Mouse (Mus musculus) limb, embryonic 12.5 days (tissue): ENCODE measurements around the gene Rps18. TPM values are rescaled to one million over a fixed set of nuclear protein-coding genes. Genes with fewer than 3 reads are reported as not detected.
A peak's percentile ranks its signal among the peaks of the same experiment; 100 is the strongest.
"Not testable (repeated sequence)": the region's sequence is repeated elsewhere in the genome, so short reads cannot be mapped to it uniquely, and the experiment has no call there.

ENCODE experiments used
- ATAC-seq: fragments of 200-750 bp; cut with Nextera tagmentation; 2 replicates; pipeline ENCODE4 v1.8.0; 2017; ENCODE audit warnings: low read depth, moderate TSS enrichment; ENCODE audit not compliant: insufficient number of reproducible peaks, insufficient read depth, low FRiP score, low TSS enrichment
- H3K27ac ChIP-seq: fragments of 300-500 bp; sonication (generic); 2 replicates; pipeline ENCODE4 v1.5.1; 2016; ENCODE audit warnings: mild to moderate bottlenecking, moderate library complexity
- H3K27me3 ChIP-seq: fragments of 300-500 bp; sonication (generic); 2 replicates; pipeline ENCODE4 v1.6.1; 2016; ENCODE audit warnings: mild to moderate bottlenecking, moderate library complexity
- H3K36me3 ChIP-seq: fragments of 300-500 bp; sonication (generic); 2 replicates; pipeline ENCODE4 v1.6.1; 2016; ENCODE audit warnings: mild to moderate bottlenecking, moderate library complexity
- H3K4me1 ChIP-seq: fragments of 300-500 bp; sonication (generic); replicated peaks from 2 replicates; pipeline ENCODE4 v1.6.1; 2016
- H3K4me2 ChIP-seq: fragments of 300-500 bp; sonication (generic); 2 replicates; pipeline ENCODE4 v1.6.1; 2016; ENCODE audit warnings: mild to moderate bottlenecking, moderate library complexity
- H3K4me3 ChIP-seq: fragments of 300-500 bp; sonication (generic); replicated peaks from 2 replicates; pipeline ENCODE4 v1.5.1; 2016; ENCODE audit warnings: mild to moderate bottlenecking
- H3K9ac ChIP-seq: fragments of 300-500 bp; sonication (generic); replicated peaks from 2 replicates; pipeline ENCODE4 v1.6.1; 2016; ENCODE audit warnings: mild to moderate bottlenecking, moderate library complexity
- H3K9me3 ChIP-seq: fragments of 300-500 bp; sonication (generic); 2 replicates; pipeline ENCODE4 v1.6.1; 2016; ENCODE audit warnings: mild to moderate bottlenecking, moderate library complexity
- WGBS: fragments of 180-500 bp; shearing (Covaris S2); methylation state at CpG from one replicate; pipeline ENCODE4 v1.1.7; 2016; 5-methylcytosine and 5-hydroxymethylcytosine counted together
- polyA plus RNA-seq: library from polyadenylated mRNA; unstranded; fragments of >200 nt; fragmentation: Nextera tagmentation; extraction: Ambion mirVana; gene quantifications from 2 replicates; pipeline ENCODE4 v1.2.1, GENCODE M21; 2016

The Rps18 gene
- polyA plus RNA-seq = 1,388 and 1,510 TPM in 2 replicates

DNA sequence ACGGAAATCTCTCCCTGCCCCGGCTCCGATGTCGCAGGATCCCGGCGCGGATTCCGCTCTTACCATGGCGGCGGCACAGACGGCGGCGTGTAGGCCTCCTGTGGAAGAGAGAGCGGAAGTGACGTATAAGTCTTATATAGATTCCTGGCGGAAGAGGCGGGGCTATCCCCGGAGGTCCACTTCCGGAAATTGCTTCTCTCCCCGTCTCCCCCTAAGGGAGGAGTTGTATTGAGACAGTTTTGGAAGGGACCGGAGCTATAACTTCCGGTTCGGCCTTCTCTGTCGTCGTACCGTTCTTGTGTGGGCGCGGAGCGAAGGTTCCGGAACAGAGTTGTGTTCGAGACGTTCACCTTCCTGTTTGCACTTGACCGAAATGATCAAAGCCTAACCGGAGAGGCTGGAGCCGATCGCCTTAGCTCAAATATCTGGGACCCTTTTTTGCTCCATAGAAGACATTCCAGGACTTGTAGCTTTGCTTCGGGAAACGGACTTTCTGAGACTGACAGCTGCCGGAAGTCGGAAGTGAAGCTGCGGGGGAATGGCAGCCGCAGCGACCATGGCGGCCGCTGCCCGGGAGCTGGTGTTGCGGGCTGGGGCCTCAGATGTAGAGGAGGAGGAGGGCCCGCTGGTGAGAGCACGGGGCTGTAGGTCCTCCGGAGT is at the start of gene Rps18, which contains the start of gene Vps52:
Gene Rps18 (minus strand): TSS at position 447 of the 660 bp plus-strand sequence.
Gene Vps52 (plus strand): TSS at position 258 of the 660 bp plus-strand sequence.
- Histone ChIP-seq H3K4me3 (peak within 1 kb of the TSS; percentile 95), H3K4me2 (peak within 1 kb of the TSS; percentile 99), H3K4me1 (peaks cover 57% of the 10 kb centered on the region), H3K9me3 (no peaks in the 10 kb centered on the region), H3K36me3 (peaks cover 56% of the 10 kb centered on the region), H3K27ac (peak within 1 kb of the TSS; percentile 95), H3K27me3 (no peaks in the 10 kb centered on the region), H3K9ac (peak within 1 kb of the TSS; percentile 98)
- ATAC-seq = peak; percentile 73
- under 1% methylated on average over 50 of the region's 50 CpGs for WGBS

DNA sequence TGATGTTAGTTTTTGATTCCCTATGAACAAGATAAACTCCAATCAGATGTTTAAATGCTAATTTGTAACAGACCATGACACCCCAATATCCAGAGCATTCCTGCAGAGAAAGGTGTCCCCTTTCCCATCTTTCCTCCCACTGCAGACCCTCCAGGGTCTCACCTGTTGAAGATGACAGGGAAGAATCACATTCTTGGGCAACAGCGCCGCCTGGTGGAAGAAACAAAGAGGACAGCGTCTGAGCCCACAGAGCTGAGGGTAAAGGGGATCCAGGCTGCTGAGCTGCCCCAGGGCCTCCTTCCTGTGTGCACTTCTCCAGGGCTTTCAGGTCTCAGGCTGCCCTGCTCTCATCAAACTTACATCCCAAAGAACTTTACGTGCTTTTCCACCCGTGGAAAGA is 47.6 kb upstream of the Rps18 start:
- Histone ChIP-seq H3K4me2 (no peak overlapping the region), H3K4me3 (no peak overlapping the region), H3K9ac (no peak overlapping the region), H3K36me3 (no peaks in the 10 kb centered on the region), H3K27ac (no peak overlapping the region), H3K9me3 (no peaks in the 10 kb centered on the region), H3K27me3 (peaks cover 52% of the 10 kb centered on the region), H3K4me1 (peaks cover 8% of the 10 kb centered on the region; the same call in 1 of the 2 replicates)
- WGBS = 7% methylated on average over 5 of the region's 5 CpGs
- ATAC-seq = no peak

DNA sequence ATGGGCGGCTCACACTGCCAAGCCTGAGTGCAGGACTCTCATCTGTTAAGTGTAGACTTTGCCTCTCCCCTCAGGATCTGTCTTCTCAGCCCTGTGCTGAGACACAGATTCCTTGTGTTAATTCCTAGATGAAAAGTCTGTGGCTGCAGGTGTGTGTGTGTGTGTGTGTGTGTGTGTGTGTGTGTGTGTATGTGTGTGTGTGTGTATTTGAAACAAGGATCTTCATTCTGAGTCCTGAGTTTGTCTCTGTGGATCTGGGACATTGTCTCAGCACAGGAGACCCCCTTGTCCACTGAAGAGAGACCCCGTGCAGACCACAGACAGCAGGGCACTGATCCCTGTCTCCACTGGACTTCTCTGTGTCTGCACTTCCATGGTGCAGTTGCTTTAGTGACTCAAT is 45.0 kb upstream of the Rps18 start:
- not testable (repeated sequence) for H3K4me1 ChIP-seq, H3K36me3 ChIP-seq, H3K27ac ChIP-seq, H3K9ac ChIP-seq, ATAC-seq, H3K9me3 ChIP-seq, H3K4me2 ChIP-seq
- Histone ChIP-seq H3K4me3 (0 out of 2 replicates have a peak overlapping the region, but pooled peaks have one; percentile 50), H3K27me3 (peaks cover 71% of the 10 kb centered on the region)
- 54% methylated on average over 2 of the region's 2 CpGs for WGBS

DNA sequence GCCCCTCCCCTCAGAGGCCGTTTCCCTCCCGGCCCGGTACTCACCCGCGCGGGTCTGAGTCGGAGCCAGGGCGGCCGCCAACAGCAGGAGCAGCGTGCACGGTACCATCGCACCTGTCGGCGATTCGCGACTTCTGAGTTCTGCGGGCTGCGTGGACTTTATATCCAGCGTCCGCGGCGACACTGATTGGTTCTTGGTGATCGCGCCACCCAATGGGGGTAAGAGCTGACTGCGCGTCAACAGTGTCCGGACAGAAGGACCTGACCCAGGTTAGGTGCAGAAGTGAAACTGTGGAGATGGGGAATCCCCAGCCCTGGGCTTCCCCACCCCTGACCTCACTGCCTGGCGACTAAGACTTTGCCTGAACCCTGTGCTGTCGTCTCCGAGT is 44.3 kb upstream of the Rps18 start, which contains the start of gene H2-K1:
Gene H2-K1 (minus strand): TSS at position 198 of the 388 bp plus-strand sequence.
- Histone ChIP-seq H3K27ac (no peak within 1 kb of the TSS), H3K4me2 (peak within 1 kb of the TSS; percentile 88), H3K36me3 (no peaks in the 10 kb centered on the region), H3K4me1 (peaks cover 8% of the 10 kb centered on the region; the same call in 1 of the 2 replicates), H3K9me3 (no peaks in the 10 kb centered on the region), H3K9ac (peak within 1 kb of the TSS; percentile 60), H3K27me3 (peaks cover 72% of the 10 kb centered on the region), H3K4me3 (peak within 1 kb of the TSS; percentile 50)
- peak; percentile 47; the same call in 1 of the 2 replicates for ATAC-seq
- under 1% methylated on average over 30 of the region's 30 CpGs for WGBS

DNA sequence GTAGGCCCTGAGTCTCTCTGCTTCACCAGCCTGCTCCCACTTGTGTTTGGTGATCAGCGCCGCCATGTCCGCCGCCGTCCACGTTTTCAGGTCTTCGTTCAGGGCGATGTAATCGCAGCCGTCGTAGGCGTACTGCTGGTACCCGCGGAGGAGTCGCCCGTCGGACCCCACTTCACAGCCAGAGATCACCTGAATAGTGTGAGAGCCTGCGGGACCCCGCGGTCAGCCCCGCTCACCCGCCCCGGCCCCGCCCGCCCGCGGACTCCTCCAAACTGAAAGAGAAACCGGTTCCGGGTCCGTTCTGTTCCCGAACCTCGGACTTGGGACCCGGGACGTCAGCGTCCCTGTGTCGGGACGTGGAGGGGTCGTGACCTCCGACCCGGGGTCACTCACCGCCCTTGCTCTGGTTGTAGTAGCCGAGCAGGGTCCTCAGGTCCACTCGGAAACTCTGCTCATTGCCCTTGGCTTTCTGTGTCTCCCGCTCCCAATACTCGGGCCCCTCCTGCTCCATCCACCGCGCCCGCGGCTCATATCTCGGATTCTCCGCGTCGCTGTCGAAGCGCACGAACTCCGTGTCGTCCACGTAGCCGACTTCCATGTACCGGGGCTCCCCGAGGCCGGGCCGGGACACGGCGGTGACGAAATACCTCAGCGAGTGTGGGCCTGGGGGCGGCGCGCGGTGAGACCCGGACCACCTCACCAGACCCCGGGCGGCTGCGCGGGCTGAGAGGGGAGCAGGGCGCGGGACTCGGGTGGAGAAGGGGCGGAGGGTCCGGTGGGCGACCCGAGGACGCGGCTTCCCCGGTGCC is 43.7 kb upstream of the Rps18 start:
- Histone ChIP-seq H3K9ac (peak overlapping the region; percentile 60), H3K4me1 (peaks cover 8% of the 10 kb centered on the region; the same call in 1 of the 2 replicates), H3K36me3 (no peaks in the 10 kb centered on the region), H3K27ac (no peak overlapping the region), H3K4me2 (peak overlapping the region; percentile 88), H3K4me3 (peak overlapping the region; percentile 50), H3K27me3 (peaks cover 72% of the 10 kb centered on the region), H3K9me3 (no peaks in the 10 kb centered on the region)
- 2% methylated on average over 75 of the region's 87 CpGs for WGBS
- ATAC-seq = no peak

DNA sequence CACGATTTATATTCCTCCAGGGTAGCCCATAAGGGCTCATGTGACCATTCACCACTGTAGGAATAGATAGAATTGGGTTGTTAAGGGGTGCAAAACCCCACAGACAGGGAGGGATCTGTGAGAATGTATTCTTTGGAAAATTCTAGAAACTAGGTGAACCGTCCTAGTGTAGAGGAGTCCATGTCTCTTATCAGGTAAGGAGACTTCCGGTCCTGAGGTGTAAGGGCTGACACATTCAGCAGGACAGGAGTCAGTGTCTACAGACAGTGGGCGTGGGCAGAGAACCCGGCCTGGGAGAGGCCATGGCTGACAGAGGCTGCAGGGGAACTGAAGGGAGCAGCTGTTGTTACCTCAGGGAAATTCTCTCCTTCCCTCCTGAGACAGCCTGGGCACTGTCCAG is 42.9 kb upstream of the Rps18 start:
- H3K9ac ChIP-seq, H3K9me3 ChIP-seq, H3K27ac ChIP-seq, H3K36me3 ChIP-seq, ATAC-seq, H3K4me1 ChIP-seq, H3K4me2 ChIP-seq, H3K4me3 ChIP-seq: not testable (repeated sequence)
- peaks cover 69% of the 10 kb centered on the region for H3K27me3 ChIP-seq
- WGBS = 51% methylated on average over 5 of the region's 5 CpGs

DNA sequence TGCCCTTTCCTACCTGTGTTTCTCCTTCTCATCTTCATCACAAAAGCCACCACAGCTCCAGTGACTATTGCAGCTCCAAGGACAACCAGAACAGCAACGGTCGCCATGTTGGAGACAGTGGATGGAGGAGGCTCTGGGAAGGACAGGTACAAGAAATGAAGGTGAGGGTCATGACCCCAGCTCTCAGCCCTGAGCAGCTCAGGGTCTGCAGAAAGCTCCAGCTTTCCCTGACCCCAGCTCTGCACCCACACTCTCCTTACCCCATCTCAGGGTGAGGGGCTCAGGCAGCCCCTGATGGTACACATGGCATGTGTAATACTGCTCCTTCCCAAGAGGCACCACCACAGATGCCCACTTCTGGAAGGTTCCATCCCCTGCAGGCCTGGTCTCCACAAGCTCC is 41.2 kb upstream of the Rps18 start:
- not testable (repeated sequence) for H3K9ac ChIP-seq, H3K9me3 ChIP-seq, H3K36me3 ChIP-seq, H3K4me3 ChIP-seq, ATAC-seq, H3K27ac ChIP-seq, H3K4me2 ChIP-seq, H3K4me1 ChIP-seq
- peaks cover 61% of the 10 kb centered on the region for H3K27me3 ChIP-seq
- 92% methylated on average over 2 of the region's 2 CpGs for WGBS

DNA sequence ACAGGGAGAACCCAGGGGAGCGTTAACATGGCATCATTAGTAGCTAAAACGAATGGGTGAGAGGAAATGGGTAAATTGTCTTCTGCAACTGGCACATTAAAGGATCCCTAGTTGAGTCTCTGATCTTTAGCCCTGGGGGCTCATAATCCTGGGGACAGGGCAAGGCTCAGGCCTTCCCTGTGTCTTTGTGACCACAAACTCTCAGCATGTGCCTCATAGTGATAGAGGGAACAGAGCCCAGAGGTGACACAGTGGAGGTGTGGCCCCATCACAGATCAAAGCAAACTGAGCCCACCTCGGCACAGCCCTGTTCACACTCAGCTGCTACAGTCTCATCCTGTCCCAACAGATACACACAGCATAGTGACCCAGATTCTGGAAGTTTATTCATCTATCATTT is 39.9 kb upstream of the Rps18 start:
- no peak overlapping the region for H3K4me3 ChIP-seq
- H3K27me3 ChIP-seq = peaks cover 48% of the 10 kb centered on the region
- no peak overlapping the region for H3K9ac ChIP-seq
- 19% methylated on average over 3 of the region's 3 CpGs for WGBS
- H3K27ac ChIP-seq = no peak overlapping the region
- H3K4me1 ChIP-seq = peaks cover 8% of the 10 kb centered on the region; the same call in 1 of the 2 replicates
- H3K36me3 ChIP-seq = no peaks in the 10 kb centered on the region
- H3K9me3 ChIP-seq = no peaks in the 10 kb centered on the region
- no peak overlapping the region for H3K4me2 ChIP-seq
- ATAC-seq = no peak

DNA sequence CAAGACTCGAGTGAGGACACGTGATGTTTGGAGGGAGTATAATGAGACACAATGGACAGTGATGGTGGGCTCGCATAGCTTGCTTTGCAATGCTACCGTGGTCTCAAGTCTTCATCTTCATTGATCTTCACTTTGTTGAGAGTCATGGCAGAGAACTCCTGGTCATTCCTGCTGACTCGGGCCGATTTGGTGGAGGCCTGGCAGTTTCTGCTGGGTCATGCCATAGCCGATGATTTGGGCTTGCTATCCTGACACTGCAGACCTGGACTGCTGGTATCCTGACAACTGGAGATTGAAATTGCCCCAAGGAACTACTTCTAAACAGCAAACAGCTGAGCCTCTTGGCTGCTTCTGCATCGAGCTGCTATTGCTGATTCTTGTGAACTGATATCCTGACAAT is 39.2 kb upstream of the Rps18 start:
- Histone ChIP-seq H3K4me2 (no peak overlapping the region), H3K4me3 (no peak overlapping the region), H3K36me3 (no peaks in the 10 kb centered on the region), H3K27ac (no peak overlapping the region), H3K27me3 (peaks cover 41% of the 10 kb centered on the region), H3K9ac (no peak overlapping the region), H3K4me1 (peaks cover 7% of the 10 kb centered on the region; the same call in 1 of the 2 replicates), H3K9me3 (no peaks in the 10 kb centered on the region)
- WGBS = 93% methylated on average over 8 of the region's 8 CpGs
- no peak for ATAC-seq

DNA sequence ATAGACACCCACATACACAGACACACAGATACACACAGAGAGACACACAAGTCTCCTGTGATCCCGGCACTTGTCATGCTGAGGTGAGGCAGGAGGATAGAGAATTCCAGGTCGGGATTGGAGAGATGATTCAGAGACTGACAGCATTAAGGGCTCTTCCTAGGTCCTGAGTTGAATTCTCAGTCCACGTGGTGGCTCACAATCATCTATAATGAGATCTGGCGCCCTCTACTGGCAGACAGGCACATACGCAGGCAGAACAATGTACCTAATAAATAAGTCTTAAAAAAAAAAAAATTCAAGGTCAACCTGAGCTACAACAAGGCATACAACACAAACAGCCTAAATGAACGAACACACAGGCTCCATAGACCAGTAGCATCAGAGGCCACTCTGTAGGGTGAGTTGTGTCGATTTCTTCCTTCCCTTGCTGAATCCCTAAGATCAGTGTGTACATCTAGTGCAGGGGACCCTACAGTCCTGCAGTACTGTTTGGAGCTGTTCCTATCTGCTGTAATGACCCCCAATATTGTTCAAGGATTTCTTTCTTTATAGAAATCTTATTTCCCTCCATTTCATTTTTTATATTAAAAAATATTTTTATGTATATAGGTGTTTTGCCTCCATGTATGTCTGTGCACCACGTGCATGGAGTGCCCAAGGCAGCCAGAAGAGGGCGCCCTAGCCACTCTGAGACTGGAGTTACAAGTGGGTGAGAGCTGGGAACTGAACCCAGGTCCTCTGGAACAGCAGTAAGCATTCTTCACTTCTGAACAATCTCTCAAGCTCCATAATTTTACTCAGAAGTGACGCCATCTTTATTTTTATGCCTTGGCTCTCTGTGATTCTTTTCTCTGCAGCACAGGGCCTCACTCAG is 36.2 kb upstream of the Rps18 start:
- Histone ChIP-seq H3K36me3 (no peaks in the 10 kb centered on the region), H3K9me3 (no peaks in the 10 kb centered on the region), H3K4me2 (no peak overlapping the region), H3K9ac (no peak overlapping the region), H3K27ac (no peak overlapping the region), H3K4me1 (no peaks in the 10 kb centered on the region), H3K27me3 (peaks cover 19% of the 10 kb centered on the region; the same call in 1 of the 2 replicates), H3K4me3 (no peak overlapping the region)
- no peak for ATAC-seq
- WGBS = 30% methylated on average over 10 of the region's 10 CpGs
